Mouse (Mus musculus): ENCODE data around the gene A930004D18Rik. TPM values are rescaled to one million over a fixed set of nuclear protein-coding genes. Genes with fewer than 3 reads are reported as not detected.

A930004D18Rik gene
- polyA plus RNA-seq, 1 experiment: not detected

- TF ChIP-seq CTCF (IDR thresholded peaks at IDR 0.05; ENCODE audit: control insufficient read depth, insufficient read depth, low read length): no peak
- TF ChIP-seq POLR2A (IDR thresholded peaks at IDR 0.05; ENCODE audit: borderline replicate concordance, control insufficient read depth, low read depth, low read length): no peak
- Histone ChIP-seq H3K4me1 (ENCODE audit: control insufficient read depth, insufficient read depth, low read length) (no peaks in the 10 kb centered on the region; the same call in 1 of the 2 replicates), H3K4me3 (replicated peaks; ENCODE audit: control insufficient read depth, low read depth, low read length) (no peak overlapping the region), H3K27ac (ENCODE audit: control insufficient read depth, insufficient read depth, low read depth, low read length, poor library complexity) (no peak overlapping the region)
- 82% methylated on average over 7 of the region's 7 CpGs for WGBS
Observed at GRCm38 (mm10) chr2:18045143-18045780, 7.7 kb upstream of the A930004D18Rik start.

- 88% methylated on average over 14 of the region's 14 CpGs for WGBS
- no peak overlapping the region for H3K27ac ChIP-seq (ENCODE audit: control insufficient read depth, insufficient read depth, low read depth, low read length, poor library complexity)
- no peak for TF ChIP-seq POLR2A (IDR thresholded peaks at IDR 0.05; ENCODE audit: borderline replicate concordance, control insufficient read depth, low read depth, low read length)
- no peak for TF ChIP-seq CTCF (IDR thresholded peaks at IDR 0.05; ENCODE audit: control insufficient read depth, insufficient read depth, low read length)
- no peaks in the 10 kb centered on the region for H3K4me1 ChIP-seq (ENCODE audit: control insufficient read depth, insufficient read depth, low read length)
- H3K4me3 ChIP-seq (replicated peaks; ENCODE audit: control insufficient read depth, low read depth, low read length): no peak overlapping the region
Observed at GRCm38 (mm10) chr2:18041199-18041885, 3.8 kb upstream of the A930004D18Rik start.

- no peak for TF ChIP-seq CTCF (IDR thresholded peaks at IDR 0.05; ENCODE audit: control insufficient read depth, insufficient read depth, low read length)
- no peak for TF ChIP-seq POLR2A (IDR thresholded peaks at IDR 0.05; ENCODE audit: borderline replicate concordance, control insufficient read depth, low read depth, low read length)
- WGBS: 90% methylated on average over 27 of the region's 27 CpGs
- H3K4me3 ChIP-seq (replicated peaks; ENCODE audit: control insufficient read depth, low read depth, low read length): no peak overlapping the region
- H3K4me1 ChIP-seq (ENCODE audit: control insufficient read depth, insufficient read depth, low read length): no peaks in the 10 kb centered on the region
- H3K27ac ChIP-seq (ENCODE audit: control insufficient read depth, insufficient read depth, low read depth, low read length, poor library complexity): no peak overlapping the region
Observed at GRCm38 (mm10) chr2:18040347-18041160, 3.0 kb upstream of the A930004D18Rik start.

GRCm38 (mm10) chr2:18039566-18040290 is 2.2 kb upstream of the A930004D18Rik start:
- H3K4me1 ChIP-seq (ENCODE audit: control insufficient read depth, insufficient read depth, low read length): no peaks in the 10 kb centered on the region
- no peak overlapping the region for H3K4me3 ChIP-seq (replicated peaks; ENCODE audit: control insufficient read depth, low read depth, low read length)
- TF ChIP-seq CTCF (IDR thresholded peaks at IDR 0.05; ENCODE audit: control insufficient read depth, insufficient read depth, low read length) (no peak), POLR2A (IDR thresholded peaks at IDR 0.05; ENCODE audit: borderline replicate concordance, control insufficient read depth, low read depth, low read length) (no peak)
- 84% methylated on average over 46 of the region's 46 CpGs for WGBS
- H3K27ac ChIP-seq (ENCODE audit: control insufficient read depth, insufficient read depth, low read depth, low read length, poor library complexity): no peak overlapping the region

GRCm38 (mm10) chr2:18038895-18039371 is 1.4 kb upstream of the A930004D18Rik start:
- TF ChIP-seq POLR2A (IDR thresholded peaks at IDR 0.05; ENCODE audit: borderline replicate concordance, control insufficient read depth, low read depth, low read length) (no peak), CTCF (IDR thresholded peaks at IDR 0.05; ENCODE audit: control insufficient read depth, insufficient read depth, low read length) (no peak)
- Histone ChIP-seq H3K27ac (ENCODE audit: control insufficient read depth, insufficient read depth, low read depth, low read length, poor library complexity) (no peak overlapping the region), H3K4me1 (ENCODE audit: control insufficient read depth, insufficient read depth, low read length) (no peaks in the 10 kb centered on the region), H3K4me3 (replicated peaks; ENCODE audit: control insufficient read depth, low read depth, low read length) (no peak overlapping the region)
- WGBS: 86% methylated on average over 10 of the region's 10 CpGs

GRCm38 (mm10) chr2:18038141-18038752 is 710 bp upstream of the A930004D18Rik start:
- TF ChIP-seq POLR2A (IDR thresholded peaks at IDR 0.05; ENCODE audit: borderline replicate concordance, control insufficient read depth, low read depth, low read length) (no peak), CTCF (IDR thresholded peaks at IDR 0.05; ENCODE audit: control insufficient read depth, insufficient read depth, low read length) (no peak)
- Histone ChIP-seq H3K27ac (ENCODE audit: control insufficient read depth, insufficient read depth, low read depth, low read length, poor library complexity) (no peak overlapping the region), H3K4me1 (ENCODE audit: control insufficient read depth, insufficient read depth, low read length) (no peaks in the 10 kb centered on the region), H3K4me3 (replicated peaks; ENCODE audit: control insufficient read depth, low read depth, low read length) (no peak overlapping the region)
- WGBS: 75% methylated on average over 3 of the region's 3 CpGs

GRCm38 (mm10) chr2:18034371-18035250 is 2.9 kb downstream of the A930004D18Rik start:
- TF ChIP-seq POLR2A (IDR thresholded peaks at IDR 0.05; ENCODE audit: borderline replicate concordance, control insufficient read depth, low read depth, low read length) (no peak), CTCF (IDR thresholded peaks at IDR 0.05; ENCODE audit: control insufficient read depth, insufficient read depth, low read length) (no peak)
- Histone ChIP-seq H3K4me1 (ENCODE audit: control insufficient read depth, insufficient read depth, low read length) (no peaks in the 10 kb centered on the region), H3K27ac (ENCODE audit: control insufficient read depth, insufficient read depth, low read depth, low read length, poor library complexity) (no peak overlapping the region), H3K4me3 (replicated peaks; ENCODE audit: control insufficient read depth, low read depth, low read length) (no peak overlapping the region)
- 81% methylated on average over 10 of the region's 10 CpGs for WGBS
